Mouse (Mus musculus) midbrain, embryonic 16.5 days (tissue): ENCODE data around the gene Gm45337. TPM values are rescaled to one million over a fixed set of nuclear protein-coding genes. Genes with fewer than 3 reads are reported as not detected.
"Not testable (repeated sequence)": the region's sequence is repeated elsewhere in the genome, so short reads cannot be mapped to it uniquely, and the experiment has no call there.

Source experiments
- ATAC-seq: fragments of 200-750 bp; cut with Nextera tagmentation; 2 replicates; pipeline ENCODE4 v1.8.0; 2017; ENCODE audit warnings: moderate TSS enrichment
- H3K27ac ChIP-seq: fragments of 300-500 bp; sonication (generic); 2 replicates; pipeline ENCODE4 v1.5.1; 2014; ENCODE audit warnings: mild to moderate bottlenecking, low read length, mixed read lengths
- H3K27me3 ChIP-seq: fragments of 300-500 bp; sonication (generic); 2 replicates; pipeline ENCODE4 v1.6.1; 2014; ENCODE audit warnings: low read depth, low read length, mixed read lengths; ENCODE audit not compliant: control insufficient read depth, insufficient read depth
- H3K36me3 ChIP-seq: fragments of 300-500 bp; sonication (generic); 2 replicates; pipeline ENCODE4 v1.6.1; 2014; ENCODE audit warnings: mild to moderate bottlenecking, low read length, moderate library complexity, mixed read lengths; ENCODE audit not compliant: control insufficient read depth, insufficient read depth
- H3K4me1 ChIP-seq: fragments of 300-500 bp; sonication (generic); 2 replicates; pipeline ENCODE4 v1.6.1; 2014; ENCODE audit warnings: mild to moderate bottlenecking, low read length, mixed read lengths; ENCODE audit not compliant: control insufficient read depth, insufficient read depth
- H3K4me2 ChIP-seq: fragments of 300-500 bp; sonication (generic); 2 replicates; pipeline ENCODE4 v1.6.1; 2014; ENCODE audit warnings: mild to moderate bottlenecking, low read length, mixed read lengths
- H3K4me3 ChIP-seq: fragments of 300-500 bp; sonication (generic); 2 replicates; pipeline ENCODE4 v1.5.1; 2014; ENCODE audit warnings: low read depth, mild to moderate bottlenecking, low read length, moderate library complexity, mixed read lengths
- H3K9ac ChIP-seq: fragments of 300-500 bp; sonication (generic); 2 replicates; pipeline ENCODE4 v1.6.1; 2014; ENCODE audit warnings: low read depth, low read length, mixed read lengths
- H3K9me3 ChIP-seq: fragments of 300-500 bp; sonication (generic); replicated peaks from 2 replicates; pipeline ENCODE4 v1.6.1; 2014; ENCODE audit warnings: mild to moderate bottlenecking, low read length, mixed read lengths; ENCODE audit not compliant: control insufficient read depth, poor library complexity, severe bottlenecking
- WGBS: fragments of 180-500 bp; shearing (Covaris S2); extraction: QIAGEN DNeasy Blood & Tissue Kit; methylation state at CpG from one replicate; pipeline ENCODE4 v1.1.7; 2014; 5-methylcytosine and 5-hydroxymethylcytosine counted together
- polyA plus RNA-seq: library from polyadenylated mRNA; unstranded; fragments of >200 nt; fragmentation: Nextera tagmentation; extraction: Ambion mirVana; gene quantifications from 2 replicates; pipeline ENCODE4 v1.2.1, GENCODE M21; 2015

Gm45337 gene
- polyA plus RNA-seq, 1 experiment from 2014 or later = not detected

DNA sequence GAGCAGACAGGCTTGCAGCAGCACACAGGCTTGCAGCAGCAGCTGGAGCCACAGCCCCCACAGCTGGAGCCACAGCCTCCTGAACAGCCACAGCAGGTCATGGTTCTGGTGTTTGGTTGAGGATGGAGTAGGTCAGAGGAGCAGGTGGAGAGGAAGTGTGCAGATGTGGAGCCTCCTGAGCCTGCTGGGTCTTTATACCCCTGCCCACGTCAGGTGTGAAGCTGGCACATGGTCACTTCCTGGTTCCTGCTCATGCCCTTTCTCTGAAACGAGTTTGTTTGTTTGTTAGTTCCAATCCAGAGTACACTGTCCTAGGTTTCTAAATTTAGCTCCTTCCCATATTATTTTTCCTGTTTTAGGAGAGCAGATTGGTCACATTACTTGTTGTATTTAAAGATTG, 12.6 kb upstream of the Gm45337 start, which contains the start of gene Gm29735:
Gene Gm29735 (minus strand): TSS at position 101 of the 400 bp plus-strand sequence.
- H3K4me1 ChIP-seq, H3K9ac ChIP-seq, H3K27ac ChIP-seq, H3K9me3 ChIP-seq, H3K4me3 ChIP-seq, H3K27me3 ChIP-seq, H3K36me3 ChIP-seq, H3K4me2 ChIP-seq, ATAC-seq: not testable (repeated sequence)
- 57% methylated on average over 2 of the region's 2 CpGs for WGBS

DNA sequence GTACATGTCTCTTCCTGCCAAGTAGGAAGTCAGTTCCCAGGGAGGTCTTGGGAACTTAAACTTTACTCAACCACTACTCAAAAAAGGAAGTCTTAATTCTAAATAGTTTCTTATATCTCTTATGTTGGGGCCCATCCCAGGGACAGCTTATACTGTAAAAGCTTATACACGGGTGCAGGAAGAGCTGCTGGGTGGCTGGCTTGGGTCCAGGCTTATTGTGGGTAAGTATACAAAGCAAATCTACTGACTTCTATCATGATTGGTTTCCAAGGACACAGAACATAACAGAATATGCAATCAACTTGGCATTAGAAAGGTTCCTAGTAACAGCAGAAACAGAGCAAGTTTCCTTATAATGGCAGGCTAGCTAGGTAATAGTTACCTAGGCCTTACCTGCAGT, 10.9 kb upstream of the Gm45337 start:
- Histone ChIP-seq H3K4me1 (no peaks in the 10 kb centered on the region), H3K4me3 (no peak overlapping the region), H3K27ac (no peak overlapping the region), H3K27me3 (no peaks in the 10 kb centered on the region), H3K4me2 (no peak overlapping the region), H3K9ac (no peak overlapping the region), H3K36me3 (no peaks in the 10 kb centered on the region), H3K9me3 (no peaks in the 10 kb centered on the region)
- no peak for ATAC-seq
- WGBS = 54% methylated on average over 1 of the region's 1 CpGs

DNA sequence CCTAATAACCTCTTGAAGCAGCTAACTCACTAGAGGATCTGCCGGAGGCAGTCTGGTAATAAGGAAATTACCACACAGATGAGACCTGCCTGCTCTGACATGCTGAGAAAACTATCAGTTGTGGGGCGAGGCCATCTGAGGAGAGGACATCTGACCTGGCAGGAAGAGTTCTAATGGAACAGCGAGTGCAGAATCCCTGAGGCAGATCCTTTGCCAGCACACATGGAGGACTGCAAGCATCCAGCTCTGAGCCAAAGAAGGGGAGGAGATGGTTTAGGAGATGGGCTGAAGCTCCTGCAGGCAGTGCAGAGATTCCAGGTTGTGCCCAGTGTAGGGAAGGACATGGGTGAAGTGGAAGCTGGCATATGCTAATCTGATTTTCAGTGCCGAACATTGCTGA, 7.8 kb upstream of the Gm45337 start:
- H3K36me3 ChIP-seq = no peaks in the 10 kb centered on the region
- H3K4me1 ChIP-seq = no peaks in the 10 kb centered on the region
- no peak overlapping the region for H3K4me2 ChIP-seq
- H3K27me3 ChIP-seq = no peaks in the 10 kb centered on the region
- no peak for ATAC-seq
- H3K9ac ChIP-seq = no peak overlapping the region
- no peak overlapping the region for H3K27ac ChIP-seq
- H3K9me3 ChIP-seq = no peaks in the 10 kb centered on the region
- WGBS = 87% methylated on average over 4 of the region's 4 CpGs
- H3K4me3 ChIP-seq = no peak overlapping the region

DNA sequence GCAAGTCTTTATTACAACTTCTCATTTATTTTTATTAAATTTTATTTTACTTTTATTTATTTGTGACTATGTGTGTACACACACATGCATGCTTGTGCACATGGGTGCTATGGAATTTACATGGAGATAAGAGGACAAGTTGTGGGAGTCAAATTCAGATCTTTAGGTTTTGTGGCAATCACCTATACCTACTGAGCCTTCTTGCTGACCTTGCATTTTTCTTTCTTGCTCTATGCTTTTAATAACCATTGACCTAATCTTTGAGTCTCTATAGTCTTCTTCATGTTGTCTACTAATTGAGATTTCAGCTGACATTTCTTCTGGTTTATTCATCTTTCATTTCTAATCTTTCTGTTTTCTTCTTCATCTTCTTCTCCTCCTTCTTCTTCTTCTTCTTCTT, 4.2 kb upstream of the Gm45337 start:
- Histone ChIP-seq H3K9ac (no peak overlapping the region), H3K27ac (no peak overlapping the region), H3K27me3 (no peaks in the 10 kb centered on the region), H3K9me3 (no peaks in the 10 kb centered on the region), H3K4me2 (no peak overlapping the region), H3K36me3 (no peaks in the 10 kb centered on the region), H3K4me1 (no peaks in the 10 kb centered on the region), H3K4me3 (no peak overlapping the region)
- no peak for ATAC-seq

DNA sequence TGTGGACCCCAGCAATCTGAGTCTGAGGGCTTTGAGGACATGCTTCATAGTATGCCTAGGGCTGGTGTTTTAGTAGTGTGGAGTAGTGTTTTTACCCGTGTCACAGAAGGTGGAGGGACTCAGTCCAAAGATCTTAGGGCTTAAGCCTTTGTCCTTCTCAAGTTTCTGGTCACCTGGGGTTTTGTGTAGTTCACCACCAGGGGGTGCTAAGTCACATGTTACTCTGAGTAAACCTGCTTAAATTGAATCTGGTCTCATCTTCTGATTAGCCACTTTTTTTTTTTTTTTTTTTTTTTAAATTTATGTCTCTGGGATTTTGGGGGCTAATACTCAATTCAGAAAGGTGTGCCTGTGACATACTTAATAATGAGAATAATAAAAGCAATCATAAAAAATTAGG, 1.6 kb upstream of the Gm45337 start:
- Histone ChIP-seq H3K4me1 (no peaks in the 10 kb centered on the region), H3K9ac (no peak overlapping the region), H3K36me3 (no peaks in the 10 kb centered on the region), H3K4me3 (no peak overlapping the region), H3K4me2 (no peak overlapping the region), H3K27me3 (no peaks in the 10 kb centered on the region), H3K9me3 (no peaks in the 10 kb centered on the region), H3K27ac (no peak overlapping the region)
- WGBS = 0% methylated on average over 1 of the region's 1 CpGs
- ATAC-seq = no peak

DNA sequence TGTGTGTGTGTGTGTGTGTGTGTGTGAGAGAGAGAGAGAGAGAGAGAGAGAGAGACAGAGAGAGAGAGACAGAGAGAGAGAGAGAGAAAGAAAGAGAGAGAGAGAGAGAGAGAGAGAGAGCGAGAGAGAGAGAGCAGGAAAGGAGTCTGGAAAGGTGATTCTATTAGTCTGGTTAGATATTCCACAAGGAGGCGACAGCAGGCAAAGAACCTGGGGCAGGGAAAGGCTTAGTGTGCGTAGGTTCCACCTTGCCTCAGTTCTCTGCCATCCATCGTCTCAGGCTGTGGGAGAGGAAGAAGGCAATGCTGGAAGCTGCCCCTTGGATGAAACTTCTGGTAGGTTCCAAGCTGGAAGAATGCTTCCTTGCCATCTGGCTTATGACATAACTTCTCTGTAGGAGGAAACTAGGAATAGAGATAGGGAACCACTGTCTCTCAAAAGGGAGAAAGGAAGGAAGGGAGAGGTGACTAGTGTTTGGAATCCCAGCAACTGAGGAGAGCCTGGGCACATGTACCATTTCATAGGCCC, 1.1 kb upstream of the Gm45337 start:
- H3K4me1 ChIP-seq = no peaks in the 10 kb centered on the region
- WGBS = 56% methylated on average over 4 of the region's 4 CpGs
- H3K4me3 ChIP-seq = no peak overlapping the region
- ATAC-seq = no peak
- no peak overlapping the region for H3K27ac ChIP-seq
- H3K4me2 ChIP-seq = no peak overlapping the region
- no peaks in the 10 kb centered on the region for H3K27me3 ChIP-seq
- no peak overlapping the region for H3K9ac ChIP-seq
- H3K36me3 ChIP-seq = no peaks in the 10 kb centered on the region
- no peaks in the 10 kb centered on the region for H3K9me3 ChIP-seq

DNA sequence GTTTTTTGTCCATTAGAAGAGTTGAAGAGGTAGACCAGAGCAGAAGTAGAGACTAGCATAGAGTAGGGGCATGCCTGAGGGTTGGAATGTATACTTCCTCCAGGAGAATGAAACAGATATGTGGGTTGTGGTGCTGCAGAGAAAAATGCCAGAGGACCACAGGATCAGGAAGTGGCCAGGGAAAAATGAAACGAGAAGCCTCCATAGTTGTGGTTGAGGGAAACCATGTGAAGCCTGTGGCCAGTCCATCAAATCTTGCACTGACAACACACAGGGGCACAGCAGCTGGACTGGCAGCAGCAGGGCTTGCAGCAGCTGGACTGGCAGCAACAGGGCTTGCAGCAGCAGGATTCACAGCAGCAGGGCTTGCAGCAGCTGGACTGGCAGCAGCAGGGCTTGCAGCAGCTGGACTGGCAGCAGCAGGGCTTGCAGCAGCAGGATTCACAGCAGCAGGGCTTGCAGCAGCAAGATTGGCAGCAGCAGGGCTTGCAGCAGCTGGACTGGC, 849 bp downstream of the Gm45337 start:
- not testable (repeated sequence) for H3K4me2 ChIP-seq, H3K36me3 ChIP-seq, H3K4me3 ChIP-seq, H3K27ac ChIP-seq, H3K4me1 ChIP-seq, H3K27me3 ChIP-seq, H3K9me3 ChIP-seq, H3K9ac ChIP-seq, ATAC-seq
- 56% methylated on average over 1 of the region's 1 CpGs for WGBS

DNA sequence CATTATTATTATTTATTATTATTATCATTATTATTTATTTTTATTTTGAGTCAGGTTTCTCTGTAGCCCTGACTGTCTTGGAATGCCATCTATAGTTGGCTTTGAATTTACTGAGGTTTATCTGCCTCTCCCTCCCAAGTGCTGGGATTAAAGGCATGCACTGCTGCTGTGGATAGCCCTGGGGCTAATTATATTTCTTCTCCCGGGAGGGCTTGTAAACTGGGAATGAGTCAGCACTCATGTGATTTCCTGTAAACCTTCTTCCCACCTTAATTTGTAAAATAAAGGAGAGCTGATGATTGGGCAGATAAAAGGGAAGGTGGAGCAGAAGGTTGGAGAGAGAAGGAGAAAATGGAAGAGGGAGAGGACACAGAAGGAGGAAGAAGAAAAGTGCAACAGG, 3.7 kb downstream of the Gm45337 start:
- no peaks in the 10 kb centered on the region for H3K4me1 ChIP-seq
- no peaks in the 10 kb centered on the region for H3K27me3 ChIP-seq
- WGBS = 37% methylated on average over 1 of the region's 1 CpGs

DNA sequence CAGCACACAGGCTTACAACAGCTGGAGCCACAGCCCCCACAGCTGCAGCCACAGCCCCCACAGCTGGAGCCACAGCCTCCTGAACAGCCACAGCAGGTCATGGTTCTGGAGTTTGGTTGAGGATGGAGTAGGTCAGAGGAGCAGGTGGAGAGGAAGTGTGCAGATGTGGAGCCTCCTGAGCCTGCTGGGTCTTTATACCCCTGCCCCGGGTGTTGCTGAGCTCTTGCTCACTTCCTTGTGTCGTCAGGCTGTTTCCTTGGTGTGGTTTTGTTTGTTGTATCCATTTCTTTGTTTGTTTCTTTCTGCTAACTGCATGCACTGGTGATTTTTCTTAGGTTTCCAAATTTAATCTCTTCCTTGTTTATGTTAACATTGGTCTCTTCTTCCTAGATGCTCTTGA, 8.5 kb downstream of the Gm45337 start, which contains the start of gene Gm39115:
Gene Gm39115 (minus strand): TSS at position 101 of the 400 bp plus-strand sequence.
- not testable (repeated sequence) for H3K9ac ChIP-seq, H3K27ac ChIP-seq, ATAC-seq, H3K27me3 ChIP-seq, H3K4me2 ChIP-seq, H3K9me3 ChIP-seq, H3K4me1 ChIP-seq, H3K36me3 ChIP-seq, H3K4me3 ChIP-seq
- WGBS = 44% methylated on average over 2 of the region's 2 CpGs

More for the DNA sequence above, 3.7 kb downstream of the Gm45337 start:
- Histone ChIP-seq H3K27ac (no peak overlapping the region), H3K36me3 (no peaks in the 10 kb centered on the region), H3K9me3 (no peaks in the 10 kb centered on the region), H3K4me2 (no peak overlapping the region), H3K9ac (no peak overlapping the region), H3K4me3 (no peak overlapping the region)
- no peak for ATAC-seq
